Mouse (Mus musculus): Measurements from ENCODE around the gene Aimp2. TPM values are rescaled to one million over a fixed set of nuclear protein-coding genes. Genes with fewer than 3 reads are reported as not detected.
A peak's percentile ranks its signal among the peaks of the same experiment; 100 is the strongest.

The Aimp2 gene
- polyA plus RNA-seq, 1 experiment from 2014 or later = 90.3 TPM

- no peak for ATAC-seq
- H3K4me3 ChIP-seq (ENCODE audit: low read depth, low read length) = no peak overlapping the region
- H3K9ac ChIP-seq (ENCODE audit: low read depth, low read length) = no peak overlapping the region
- H3K9me3 ChIP-seq (replicated peaks; ENCODE audit: control insufficient read depth, low read length, poor library complexity, severe bottlenecking) = no peaks in the 10 kb centered on the region
- no peaks in the 10 kb centered on the region for H3K27me3 ChIP-seq (ENCODE audit: control insufficient read depth, insufficient read depth, low read depth, low read length)
- no peak overlapping the region for H3K27ac ChIP-seq (ENCODE audit: low read length)
- H3K4me2 ChIP-seq (ENCODE audit: low read length) = no peak overlapping the region
- H3K4me1 ChIP-seq (ENCODE audit: control insufficient read depth, insufficient read depth, low read length) = 0 out of 2 replicates have a peak, but pooled peaks cover 2% of the 10 kb centered on the region
- H3K36me3 ChIP-seq (ENCODE audit: control insufficient read depth, insufficient read depth, low read length) = peaks cover 8% of the 10 kb centered on the region
- WGBS = 77% methylated on average over 11 of the region's 11 CpGs
These were observed 23.8 kb upstream of the Aimp2 start for GRCm38 (mm10) chr5:143933414-143933813.

GRCm38 (mm10) chr5:143932831-143933230 lies 23.2 kb upstream of the Aimp2 start, which contains the start of gene Rsph10b:
Gene Rsph10b, plus strand, starts transcription at chr5:143933035.
- ATAC-seq = no peak
- Histone ChIP-seq H3K4me2 (ENCODE audit: low read length) (peak within 1 kb of the TSS; percentile 31), H3K4me3 (ENCODE audit: low read depth, low read length) (0 out of 2 replicates have a peak within 1 kb of the TSS, but pooled peaks have one; percentile 5), H3K27me3 (ENCODE audit: control insufficient read depth, insufficient read depth, low read depth, low read length) (no peaks in the 10 kb centered on the region), H3K9ac (ENCODE audit: low read depth, low read length) (no peak within 1 kb of the TSS), H3K36me3 (ENCODE audit: control insufficient read depth, insufficient read depth, low read length) (peaks cover 12% of the 10 kb centered on the region), H3K4me1 (ENCODE audit: control insufficient read depth, insufficient read depth, low read length) (0 out of 2 replicates have a peak, but pooled peaks cover 2% of the 10 kb centered on the region), H3K27ac (ENCODE audit: low read length) (no peak within 1 kb of the TSS), H3K9me3 (replicated peaks; ENCODE audit: control insufficient read depth, low read length, poor library complexity, severe bottlenecking) (no peaks in the 10 kb centered on the region)
- 13% methylated on average over 8 of the region's 8 CpGs for WGBS

- ATAC-seq = no peak
- Histone ChIP-seq H3K9ac (ENCODE audit: low read depth, low read length) (no peak overlapping the region), H3K4me3 (ENCODE audit: low read depth, low read length) (no peak overlapping the region), H3K27me3 (ENCODE audit: control insufficient read depth, insufficient read depth, low read depth, low read length) (no peaks in the 10 kb centered on the region), H3K36me3 (ENCODE audit: control insufficient read depth, insufficient read depth, low read length) (peaks cover 12% of the 10 kb centered on the region), H3K4me1 (ENCODE audit: control insufficient read depth, insufficient read depth, low read length) (0 out of 2 replicates have a peak, but pooled peaks cover 2% of the 10 kb centered on the region), H3K4me2 (ENCODE audit: low read length) (no peak overlapping the region), H3K9me3 (replicated peaks; ENCODE audit: control insufficient read depth, low read length, poor library complexity, severe bottlenecking) (no peaks in the 10 kb centered on the region), H3K27ac (ENCODE audit: low read length) (no peak overlapping the region)
- WGBS = 88% methylated on average over 6 of the region's 6 CpGs
These were observed 22.4 kb upstream of the Aimp2 start for GRCm38 (mm10) chr5:143931863-143932580.

- 96% methylated on average over 12 of the region's 12 CpGs for WGBS
- H3K9ac ChIP-seq (ENCODE audit: low read depth, low read length) = no peak overlapping the region
- H3K9me3 ChIP-seq (replicated peaks; ENCODE audit: control insufficient read depth, low read length, poor library complexity, severe bottlenecking) = no peaks in the 10 kb centered on the region
- H3K27me3 ChIP-seq (ENCODE audit: control insufficient read depth, insufficient read depth, low read depth, low read length) = no peaks in the 10 kb centered on the region
- ATAC-seq = no peak
- H3K27ac ChIP-seq (ENCODE audit: low read length) = no peak overlapping the region
- H3K4me1 ChIP-seq (ENCODE audit: control insufficient read depth, insufficient read depth, low read length) = 0 out of 2 replicates have a peak, but pooled peaks cover 2% of the 10 kb centered on the region
- no peak overlapping the region for H3K4me3 ChIP-seq (ENCODE audit: low read depth, low read length)
- H3K4me2 ChIP-seq (ENCODE audit: low read length) = no peak overlapping the region
- peaks cover 19% of the 10 kb centered on the region for H3K36me3 ChIP-seq (ENCODE audit: control insufficient read depth, insufficient read depth, low read length)
These were observed 21.0 kb upstream of the Aimp2 start for GRCm38 (mm10) chr5:143930656-143931055.

GRCm38 (mm10) chr5:143929291-143929690 lies 19.6 kb upstream of the Aimp2 start:
- peaks cover 30% of the 10 kb centered on the region for H3K36me3 ChIP-seq (ENCODE audit: control insufficient read depth, insufficient read depth, low read length)
- no peaks in the 10 kb centered on the region for H3K27me3 ChIP-seq (ENCODE audit: control insufficient read depth, insufficient read depth, low read depth, low read length)
- H3K9me3 ChIP-seq (replicated peaks; ENCODE audit: control insufficient read depth, low read length, poor library complexity, severe bottlenecking) = no peaks in the 10 kb centered on the region
- no peak overlapping the region for H3K27ac ChIP-seq (ENCODE audit: low read length)
- WGBS = 94% methylated on average over 4 of the region's 4 CpGs
- ATAC-seq = no peak
- no peak overlapping the region for H3K4me2 ChIP-seq (ENCODE audit: low read length)
- no peak overlapping the region for H3K9ac ChIP-seq (ENCODE audit: low read depth, low read length)
- no peak overlapping the region for H3K4me3 ChIP-seq (ENCODE audit: low read depth, low read length)
- 0 out of 2 replicates have a peak, but pooled peaks cover 2% of the 10 kb centered on the region for H3K4me1 ChIP-seq (ENCODE audit: control insufficient read depth, insufficient read depth, low read length)

- peaks cover 35% of the 10 kb centered on the region for H3K36me3 ChIP-seq (ENCODE audit: control insufficient read depth, insufficient read depth, low read length)
- no peaks in the 10 kb centered on the region for H3K9me3 ChIP-seq (replicated peaks; ENCODE audit: control insufficient read depth, low read length, poor library complexity, severe bottlenecking)
- WGBS = 98% methylated on average over 8 of the region's 8 CpGs
- H3K27me3 ChIP-seq (ENCODE audit: control insufficient read depth, insufficient read depth, low read depth, low read length) = no peaks in the 10 kb centered on the region
- H3K27ac ChIP-seq (ENCODE audit: low read length) = no peak within 1 kb of the TSS
- H3K9ac ChIP-seq (ENCODE audit: low read depth, low read length) = no peak within 1 kb of the TSS
- ATAC-seq = no peak
- H3K4me3 ChIP-seq (ENCODE audit: low read depth, low read length) = no peak within 1 kb of the TSS
- no peak within 1 kb of the TSS for H3K4me2 ChIP-seq (ENCODE audit: low read length)
- 0 out of 2 replicates have a peak, but pooled peaks cover 1% of the 10 kb centered on the region for H3K4me1 ChIP-seq (ENCODE audit: control insufficient read depth, insufficient read depth, low read length)
These were observed 18.2 kb upstream of the Aimp2 start, which contains the start of gene Gm42421 for GRCm38 (mm10) chr5:143927875-143928274. Gene Gm42421, plus strand, starts transcription at chr5:143928175.

- 94% methylated on average over 6 of the region's 6 CpGs for WGBS
- no peak for ATAC-seq
- peaks cover 37% of the 10 kb centered on the region for H3K36me3 ChIP-seq (ENCODE audit: control insufficient read depth, insufficient read depth, low read length)
These were observed 15.3 kb upstream of the Aimp2 start for GRCm38 (mm10) chr5:143924781-143925452.

GRCm38 (mm10) chr5:143918120-143918519 lies 8.5 kb upstream of the Aimp2 start:
- Histone ChIP-seq H3K27ac (ENCODE audit: low read length) (no peak overlapping the region), H3K4me3 (ENCODE audit: low read depth, low read length) (no peak overlapping the region), H3K36me3 (ENCODE audit: control insufficient read depth, insufficient read depth, low read length) (peaks cover 18% of the 10 kb centered on the region), H3K27me3 (ENCODE audit: control insufficient read depth, insufficient read depth, low read depth, low read length) (no peaks in the 10 kb centered on the region), H3K4me1 (ENCODE audit: control insufficient read depth, insufficient read depth, low read length) (no peaks in the 10 kb centered on the region), H3K9me3 (replicated peaks; ENCODE audit: control insufficient read depth, low read length, poor library complexity, severe bottlenecking) (no peaks in the 10 kb centered on the region), H3K4me2 (ENCODE audit: low read length) (no peak overlapping the region), H3K9ac (ENCODE audit: low read depth, low read length) (no peak overlapping the region)
- ATAC-seq = no peak
- WGBS = 97% methylated on average over 3 of the region's 3 CpGs

More at GRCm38 (mm10) chr5:143924781-143925452, 15.3 kb upstream of the Aimp2 start:
- H3K4me2 ChIP-seq (ENCODE audit: low read length) = no peak overlapping the region
- H3K27ac ChIP-seq (ENCODE audit: low read length) = no peak overlapping the region
- no peak overlapping the region for H3K4me3 ChIP-seq (ENCODE audit: low read depth, low read length)
- no peak overlapping the region for H3K9ac ChIP-seq (ENCODE audit: low read depth, low read length)
- no peaks in the 10 kb centered on the region for H3K4me1 ChIP-seq (ENCODE audit: control insufficient read depth, insufficient read depth, low read length)
- no peaks in the 10 kb centered on the region for H3K27me3 ChIP-seq (ENCODE audit: control insufficient read depth, insufficient read depth, low read depth, low read length)
- H3K9me3 ChIP-seq (replicated peaks; ENCODE audit: control insufficient read depth, low read length, poor library complexity, severe bottlenecking) = no peaks in the 10 kb centered on the region

GRCm38 (mm10) chr5:143917418-143917817 lies 7.8 kb upstream of the Aimp2 start:
- H3K36me3 ChIP-seq (ENCODE audit: control insufficient read depth, insufficient read depth, low read length) = peaks cover 15% of the 10 kb centered on the region
- no peak overlapping the region for H3K27ac ChIP-seq (ENCODE audit: low read length)
- WGBS = 48% methylated on average over 5 of the region's 5 CpGs
- no peaks in the 10 kb centered on the region for H3K27me3 ChIP-seq (ENCODE audit: control insufficient read depth, insufficient read depth, low read depth, low read length)
- H3K4me3 ChIP-seq (ENCODE audit: low read depth, low read length) = no peak overlapping the region
- H3K9ac ChIP-seq (ENCODE audit: low read depth, low read length) = no peak overlapping the region
- ATAC-seq = no peak
- no peaks in the 10 kb centered on the region for H3K9me3 ChIP-seq (replicated peaks; ENCODE audit: control insufficient read depth, low read length, poor library complexity, severe bottlenecking)
- no peak overlapping the region for H3K4me2 ChIP-seq (ENCODE audit: low read length)
- H3K4me1 ChIP-seq (ENCODE audit: control insufficient read depth, insufficient read depth, low read length) = no peaks in the 10 kb centered on the region

All from midbrain, embryonic 16.5 days (tissue).